Mouse (Mus musculus) CH12F3 (cell line): Measurements from ENCODE around the gene Tfap4.
"Not testable (repeated sequence)": the region's sequence is repeated elsewhere in the genome, so short reads cannot be mapped to it uniquely, and the experiment has no call there.

ENCODE experiments used
- in situ Hi-C: fragments of 300-500 bp; cut with MboI; formaldehyde crosslinking; loops from 2 replicates; pipeline ENCODE4 v1.14.3; 2020; ENCODE audit warnings: low sequenced_read_pairs

Tfap4 gene

DNA sequence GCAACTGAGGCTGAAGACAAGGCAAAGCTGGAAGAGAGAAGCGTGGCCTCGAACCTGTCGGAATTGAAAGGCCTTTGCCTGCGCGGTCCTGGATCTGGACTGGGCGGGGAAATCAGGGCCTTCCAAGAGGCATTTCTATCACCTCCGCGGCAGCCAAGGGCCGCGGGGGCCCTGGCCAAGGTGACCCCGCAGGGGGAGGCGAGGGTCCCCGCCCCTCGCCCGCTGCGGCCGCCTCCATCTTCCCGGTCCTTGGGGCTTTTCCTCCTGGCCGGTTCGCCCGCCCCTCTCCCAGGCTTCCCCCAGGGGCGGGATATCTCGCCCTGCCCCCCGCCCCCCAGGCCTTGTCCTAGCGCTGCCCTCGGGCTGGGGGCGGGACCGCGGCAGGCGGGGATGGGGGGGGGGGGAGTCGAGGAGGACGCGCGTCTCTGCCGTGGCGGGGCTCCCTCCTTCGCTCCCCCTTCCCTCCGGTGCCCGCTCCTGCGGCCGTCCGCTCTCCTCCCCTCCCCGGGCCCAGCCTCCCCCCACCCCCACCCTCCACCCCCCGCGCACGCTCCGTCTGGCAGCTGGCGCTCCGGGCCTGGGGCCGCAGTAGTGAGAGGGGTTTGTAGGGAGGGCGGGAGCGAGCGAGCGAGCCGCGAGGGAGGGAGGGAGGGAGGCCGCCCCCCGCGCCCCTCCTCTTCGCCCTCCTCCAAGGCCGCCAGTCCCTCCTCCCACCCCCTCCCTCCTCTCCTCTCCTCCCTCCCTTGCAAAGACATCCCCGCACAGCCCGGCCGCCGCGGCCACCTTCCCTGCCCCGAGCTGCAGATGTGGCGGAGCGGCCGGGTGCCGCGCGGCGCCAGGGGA is 34.5 kb upstream of the Tfap4 start, which contains the start of gene Glis2:
Glis2 (plus strand) TSS at position 743 of the 843 bp plus-strand sequence.
- in situ Hi-C loops = no loop called here

DNA sequence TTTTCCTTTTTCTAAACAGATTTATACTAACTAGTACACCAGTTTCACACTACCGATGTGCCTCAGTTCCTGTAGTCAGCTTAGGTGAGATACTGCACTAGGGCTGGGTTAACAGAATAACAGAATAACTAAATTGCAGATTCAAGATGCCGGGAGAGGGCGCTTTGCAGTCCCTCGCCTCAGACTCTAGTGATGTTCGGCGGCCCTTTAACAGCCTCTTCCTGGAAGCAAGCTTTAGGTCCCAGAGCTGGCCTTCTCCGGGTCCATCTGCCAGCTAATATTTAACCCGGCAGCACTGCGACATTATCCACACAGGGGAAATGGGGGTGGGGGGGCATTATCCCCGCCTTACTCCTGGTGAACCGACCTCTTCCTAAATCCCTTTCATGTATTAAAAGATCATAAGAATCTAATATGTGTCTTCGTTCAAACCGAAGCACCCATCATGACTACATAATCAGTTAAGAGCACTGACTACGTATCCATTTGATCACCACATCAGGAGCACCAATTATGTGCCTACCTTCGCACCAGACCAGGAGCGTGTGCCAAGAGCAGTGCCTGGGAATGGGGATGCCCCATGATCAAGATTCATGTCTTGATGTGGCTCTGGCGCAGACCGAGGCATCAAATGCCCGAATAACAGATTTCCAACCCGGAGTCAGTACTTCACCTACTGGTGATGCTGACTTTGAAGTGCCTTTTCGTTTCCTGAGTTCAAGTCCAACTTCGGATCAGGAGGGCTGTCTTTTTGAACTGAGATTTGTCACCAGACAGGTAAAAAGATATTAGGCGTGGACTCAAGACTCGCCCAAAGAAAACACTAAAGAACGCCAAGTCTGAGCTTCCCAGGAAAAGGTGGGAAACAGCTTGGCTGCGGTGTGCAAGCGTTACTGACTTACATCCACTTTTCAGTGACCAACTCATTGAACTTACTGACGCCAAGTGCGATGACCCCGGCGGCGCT is 33.5 kb upstream of the Tfap4 start:
- in situ Hi-C loops = no loop called here

DNA sequence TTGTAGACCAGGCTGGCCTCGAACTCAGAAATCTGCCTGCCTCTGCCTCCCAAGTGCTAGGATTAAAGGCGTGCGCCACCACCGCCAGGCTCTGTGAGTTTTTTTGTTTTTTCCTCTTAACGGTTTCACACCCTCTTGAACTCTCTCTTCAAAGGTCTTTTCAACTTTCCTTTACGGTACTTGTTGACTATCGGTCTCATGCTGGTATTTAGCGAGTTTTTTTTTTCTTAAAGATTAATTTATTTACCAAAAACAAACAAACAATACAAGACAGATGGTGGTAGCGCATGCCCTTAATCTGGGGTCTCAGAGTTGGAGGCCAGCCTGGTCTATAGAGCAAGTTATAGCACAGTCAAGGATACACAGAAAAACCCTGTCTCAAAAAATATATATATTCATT is 30.6 kb upstream of the Tfap4 start:
- in situ Hi-C loops = no loop called here

DNA sequence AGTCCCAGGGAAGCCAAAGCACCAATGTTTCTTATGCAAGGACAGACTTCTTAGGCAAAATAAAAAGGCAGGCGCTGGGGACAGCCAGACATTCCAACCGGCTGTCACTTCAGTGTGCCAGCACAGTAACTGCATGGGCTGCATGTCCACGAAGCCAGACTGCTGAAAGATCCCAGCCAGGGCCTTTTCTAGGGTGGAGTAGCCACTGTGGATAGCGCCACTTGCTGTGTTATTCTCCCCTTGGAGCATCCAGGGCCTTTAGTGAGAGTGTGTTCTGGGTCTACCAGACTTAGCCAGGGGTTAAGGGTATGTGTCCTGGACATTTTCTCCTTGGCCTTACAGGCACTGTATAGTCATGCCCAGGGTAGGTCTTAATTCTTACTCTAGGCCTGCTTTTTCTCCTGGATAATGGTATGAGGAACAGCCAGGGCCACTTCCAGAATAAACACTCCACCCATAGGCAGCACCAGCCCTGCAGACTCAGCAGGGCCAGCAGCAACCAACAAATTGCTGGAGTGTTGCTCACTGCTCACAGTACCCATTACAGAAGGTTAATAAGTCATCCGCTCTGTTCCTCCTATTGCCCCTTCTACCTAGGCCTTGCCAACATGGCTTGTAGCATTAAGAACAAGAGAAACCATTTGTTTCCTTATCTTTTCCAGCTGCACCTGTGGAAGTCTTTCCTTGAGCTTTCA is 28.0 kb upstream of the Tfap4 start:
- in situ Hi-C loops = no loop called here

DNA sequence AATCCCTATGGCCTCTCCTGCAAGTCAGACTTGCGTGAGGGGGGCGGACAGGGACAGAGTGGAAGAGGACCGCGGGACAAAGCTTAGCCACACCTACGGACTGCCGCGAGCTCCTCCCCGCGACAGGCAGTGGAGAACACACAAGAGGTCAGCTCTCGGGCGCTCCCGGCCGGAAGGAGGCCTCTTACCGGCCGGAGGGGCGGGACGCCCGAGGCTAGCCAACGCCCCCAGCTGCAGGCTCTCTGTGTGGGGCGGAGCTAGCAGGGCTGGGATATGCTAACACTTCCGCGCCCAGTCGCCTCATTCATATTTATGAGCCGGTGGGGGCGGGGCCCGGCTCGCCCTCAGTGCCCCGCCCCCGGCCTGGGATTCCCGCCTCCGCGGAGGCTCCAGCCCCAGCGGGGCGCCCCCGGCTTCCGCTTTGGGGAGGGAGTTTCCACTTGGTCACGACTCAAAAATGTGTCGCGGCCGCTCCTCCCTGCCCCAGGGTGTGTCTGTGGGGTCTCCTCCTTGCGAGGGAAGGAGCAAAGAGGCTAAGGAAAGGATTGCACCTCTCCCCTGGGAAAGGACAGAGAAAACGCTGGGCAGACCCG is 27.0 kb upstream of the Tfap4 start:
- in situ Hi-C loops = no loop called here

DNA sequence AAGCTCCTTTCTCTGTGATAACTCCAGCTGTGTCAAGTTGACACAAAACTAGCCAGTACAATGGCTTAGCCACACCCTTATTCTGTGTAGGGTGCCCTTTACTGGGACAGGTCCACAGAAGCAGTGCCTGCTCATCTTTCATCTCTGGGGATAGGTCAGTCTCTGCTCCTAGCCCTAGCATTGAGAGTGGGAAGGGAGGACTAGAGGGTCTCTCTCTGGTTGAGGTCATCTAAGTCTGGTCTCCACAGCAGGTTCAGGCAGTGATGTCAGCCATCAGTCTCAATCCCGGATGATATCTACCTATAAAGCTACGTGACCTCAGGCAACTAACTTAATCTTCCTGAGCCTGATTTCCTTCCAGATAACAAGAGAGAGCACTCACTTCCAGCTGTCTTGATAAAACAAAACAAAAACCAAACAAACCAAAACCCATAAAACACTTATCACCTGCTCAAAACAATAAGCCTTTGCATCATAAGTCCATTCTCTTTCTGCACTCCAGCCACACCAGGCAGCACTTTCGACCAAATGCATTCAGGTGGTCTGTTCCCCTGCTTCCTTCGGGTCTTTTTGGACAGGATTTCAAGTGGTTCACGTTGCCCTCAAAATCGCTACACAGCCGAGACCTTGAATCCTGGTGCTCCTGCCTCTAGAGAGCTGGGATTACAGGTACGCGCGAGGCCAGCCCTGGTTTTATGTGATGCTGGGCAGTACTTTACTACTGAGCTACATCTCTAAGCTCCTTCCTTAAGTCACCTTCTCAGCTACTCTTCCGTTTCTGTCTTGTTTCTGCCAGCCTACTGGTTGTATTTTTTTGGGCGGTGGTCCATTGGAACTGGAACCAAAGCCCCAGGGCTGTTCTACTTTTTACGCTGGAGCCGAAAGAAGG is 26.2 kb upstream of the Tfap4 start:
- in situ Hi-C loops = no loop called here

DNA sequence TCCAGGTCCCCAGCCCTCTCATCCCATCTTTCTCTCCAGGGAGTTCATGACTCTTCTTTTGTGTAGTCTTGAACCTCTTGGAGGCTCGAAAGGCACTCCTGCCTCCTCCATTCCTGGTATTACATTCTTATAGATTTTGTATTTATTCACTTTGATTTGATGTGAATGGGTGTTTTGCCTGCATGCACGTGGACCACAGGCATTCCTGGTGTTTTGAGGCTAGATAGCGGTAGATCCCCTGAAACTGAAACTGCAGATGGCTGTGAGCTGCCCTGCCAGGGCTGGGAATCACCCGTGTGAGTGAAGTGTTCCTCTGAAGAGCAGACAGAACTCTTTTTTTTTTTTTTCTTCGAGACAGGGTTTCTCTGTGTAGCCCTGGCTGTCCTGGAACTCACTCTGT is 24.8 kb upstream of the Tfap4 start:
- in situ Hi-C loops = no loop called here

DNA sequence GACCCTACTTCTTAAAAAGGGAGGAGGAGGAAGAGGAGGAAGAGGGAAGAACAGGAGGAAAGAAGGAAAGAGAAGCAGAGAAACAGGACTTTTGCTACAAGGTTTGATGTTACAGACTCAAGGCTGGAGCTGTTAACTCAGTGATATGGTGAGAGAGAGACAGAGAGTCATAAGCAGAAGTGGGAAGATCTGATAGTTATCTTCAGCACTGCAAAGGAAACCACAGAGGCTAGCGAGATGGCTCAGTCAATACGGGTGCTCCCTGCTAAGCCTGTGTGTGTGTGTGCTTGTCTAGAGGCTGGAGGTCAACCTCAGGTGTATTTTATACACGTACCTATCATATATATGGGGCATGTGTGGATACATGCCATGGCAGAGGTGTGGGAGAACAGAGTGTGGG is 24.2 kb upstream of the Tfap4 start:
- in situ Hi-C loops = no loop called here

DNA sequence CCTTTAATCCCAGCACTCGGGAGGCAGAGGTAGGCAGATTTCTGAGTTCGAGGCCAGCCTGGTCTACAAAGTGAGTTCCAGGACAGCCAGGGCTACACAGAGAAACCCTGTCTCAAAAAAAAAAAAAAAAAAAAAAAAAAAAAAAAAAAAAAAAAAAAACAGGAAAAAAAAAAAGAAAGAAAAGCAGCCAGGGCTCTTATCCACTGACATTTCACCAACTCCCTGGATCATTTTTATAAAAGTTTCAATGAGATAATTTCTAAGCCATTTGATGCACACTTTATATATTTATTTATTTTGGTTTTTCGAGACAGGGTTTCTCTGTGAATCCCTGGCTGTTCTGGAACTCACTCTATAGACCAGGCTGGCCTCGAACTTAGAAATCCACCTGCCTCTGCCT is 21.5 kb upstream of the Tfap4 start:
- in situ Hi-C loops = not testable (repeated sequence)

DNA sequence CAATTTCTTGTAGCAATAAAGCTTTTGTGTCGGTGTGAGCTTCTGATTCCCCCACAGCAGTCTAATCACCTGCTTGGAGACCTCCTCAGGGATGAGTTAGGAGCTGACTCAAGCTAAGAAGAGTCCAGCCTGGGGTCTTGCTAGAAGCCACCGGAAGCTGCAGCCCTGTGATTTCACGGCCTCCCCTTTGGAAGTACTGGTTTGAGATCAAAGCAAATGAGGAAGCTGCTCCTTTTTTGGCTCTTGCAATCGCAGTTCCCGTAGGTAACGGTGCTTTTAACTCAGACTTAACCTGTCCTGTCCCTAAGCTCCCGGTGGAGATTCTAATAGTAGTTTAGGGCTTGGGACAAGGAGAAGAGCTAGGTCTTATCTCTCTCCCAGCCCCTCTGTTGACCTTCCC is 19.0 kb upstream of the Tfap4 start:
- in situ Hi-C loops = no loop called here

DNA sequence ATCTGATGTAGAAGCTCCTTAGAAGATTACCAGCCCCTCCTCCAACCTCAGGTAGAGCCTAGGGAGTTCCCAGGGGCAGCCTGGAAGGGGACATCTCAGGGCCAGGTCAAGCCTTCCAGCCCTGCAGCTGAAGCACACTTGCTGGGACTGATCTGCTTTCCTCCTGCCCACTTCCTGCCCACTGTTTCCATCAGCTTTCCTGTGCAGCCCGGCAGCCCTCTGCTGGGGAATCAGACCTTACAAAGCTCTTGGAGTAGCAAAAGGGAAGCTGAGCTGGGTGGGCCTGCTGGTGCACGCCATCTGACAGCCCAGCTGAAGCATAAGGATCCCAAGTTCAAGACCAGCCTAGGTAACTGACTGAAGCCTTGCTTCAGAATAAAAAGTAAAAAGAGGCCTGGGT is 17.2 kb upstream of the Tfap4 start:
- in situ Hi-C loops = no loop called here

DNA sequence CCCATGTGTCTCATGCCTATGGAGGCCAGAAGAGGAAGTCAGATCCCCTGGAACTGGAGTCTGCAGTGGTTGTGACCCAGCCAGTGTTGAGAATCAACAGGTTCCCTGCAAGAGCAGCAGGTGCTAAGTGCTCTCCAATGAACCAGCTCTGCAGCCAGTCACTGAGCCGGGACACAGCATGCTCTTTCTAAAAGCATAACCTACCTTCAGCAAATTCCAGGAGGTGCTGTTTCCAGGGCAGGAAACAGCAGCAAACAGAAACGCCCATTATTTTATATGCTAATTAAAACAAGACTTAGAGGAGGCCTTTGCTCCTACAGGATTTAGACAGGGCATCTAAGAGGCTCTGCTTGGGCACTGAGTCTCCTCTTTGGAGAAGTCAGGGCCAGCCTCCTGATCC is 16.4 kb upstream of the Tfap4 start:
- in situ Hi-C loops = no loop called here

DNA sequence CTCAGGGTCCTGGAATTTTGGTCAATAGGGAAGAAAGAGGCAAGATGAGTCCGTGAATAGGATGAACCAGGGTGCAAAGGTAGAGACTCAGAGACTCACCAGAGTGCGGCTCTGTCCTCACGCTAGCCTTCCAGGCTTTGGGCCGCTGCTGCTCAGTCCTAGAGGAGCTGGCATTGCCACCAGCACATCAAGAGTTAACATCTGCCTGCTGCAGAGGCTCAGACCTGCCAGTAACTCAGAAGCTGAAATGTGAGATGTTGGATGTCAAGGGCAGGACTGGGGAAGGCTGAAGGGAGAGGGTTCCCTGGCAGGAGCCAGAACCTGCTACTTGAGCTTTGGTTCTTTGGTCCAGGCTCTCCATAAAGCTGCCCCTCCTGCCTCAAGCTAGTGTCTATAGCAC is 11.1 kb upstream of the Tfap4 start:
- in situ Hi-C loops = no loop called here

DNA sequence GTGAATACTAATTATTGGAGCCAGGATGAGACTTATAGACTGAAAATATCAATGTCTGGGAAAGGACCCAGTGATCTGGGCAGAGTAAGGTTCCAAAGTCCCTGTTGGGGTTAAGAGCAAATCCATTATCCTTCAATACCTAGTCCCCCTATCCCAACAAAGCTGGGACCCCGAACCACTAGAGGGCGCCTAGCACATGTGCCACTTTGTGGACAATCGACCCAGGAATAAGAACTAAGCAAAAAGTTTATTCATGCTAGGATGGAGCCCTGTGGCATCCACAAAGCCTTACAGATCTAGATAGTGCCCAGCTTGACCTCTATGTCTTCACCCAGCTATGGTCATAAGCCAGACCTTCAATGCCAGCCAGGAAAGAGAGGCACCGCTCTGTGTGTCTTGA is 8.3 kb upstream of the Tfap4 start:
- in situ Hi-C loops = loop anchor here (5.0 kb wide), 1 partner anchor 44 kb away; no protein-coding TSS in a partner anchor

DNA sequence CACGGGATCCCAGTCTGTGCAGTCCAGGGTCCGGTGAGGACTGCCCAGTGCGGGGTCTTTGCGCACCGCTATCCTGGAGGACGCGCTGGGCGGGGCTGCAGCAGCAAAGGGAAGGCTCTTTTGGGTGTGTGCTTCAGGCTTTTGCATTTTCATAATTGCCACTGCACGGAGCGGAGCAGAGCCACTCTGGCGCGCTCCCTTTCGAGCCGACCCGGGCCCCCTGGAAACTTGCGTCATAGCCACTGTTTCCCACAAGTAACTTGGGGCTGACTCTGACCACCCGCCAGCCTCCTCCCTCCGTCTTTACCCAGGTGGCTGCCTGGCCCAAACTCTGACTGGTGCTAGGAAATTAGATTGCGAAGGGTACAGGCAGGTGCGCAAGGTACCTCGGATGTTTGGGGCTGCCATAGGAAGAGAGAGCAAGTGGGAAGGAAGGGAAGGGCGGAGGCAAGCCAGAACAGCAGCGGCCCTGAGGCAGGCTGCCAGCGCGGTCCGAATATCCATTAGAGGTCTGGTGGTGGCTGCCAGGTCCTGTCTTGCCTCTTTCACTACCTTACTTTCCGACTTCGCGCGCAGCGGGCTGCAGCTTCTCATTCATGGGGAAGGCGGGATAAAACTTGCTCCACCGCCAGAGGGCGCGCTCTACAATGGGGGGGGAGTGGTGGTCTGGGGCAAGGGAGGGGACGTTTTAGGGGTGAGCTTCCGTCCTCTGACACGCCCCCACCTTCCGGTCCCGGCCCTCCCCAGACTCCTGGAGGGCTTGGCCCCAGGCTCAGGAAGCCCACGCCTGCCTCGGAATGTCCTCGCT is 695 bp upstream of the Tfap4 start:
- in situ Hi-C loops = no loop called here

DNA sequence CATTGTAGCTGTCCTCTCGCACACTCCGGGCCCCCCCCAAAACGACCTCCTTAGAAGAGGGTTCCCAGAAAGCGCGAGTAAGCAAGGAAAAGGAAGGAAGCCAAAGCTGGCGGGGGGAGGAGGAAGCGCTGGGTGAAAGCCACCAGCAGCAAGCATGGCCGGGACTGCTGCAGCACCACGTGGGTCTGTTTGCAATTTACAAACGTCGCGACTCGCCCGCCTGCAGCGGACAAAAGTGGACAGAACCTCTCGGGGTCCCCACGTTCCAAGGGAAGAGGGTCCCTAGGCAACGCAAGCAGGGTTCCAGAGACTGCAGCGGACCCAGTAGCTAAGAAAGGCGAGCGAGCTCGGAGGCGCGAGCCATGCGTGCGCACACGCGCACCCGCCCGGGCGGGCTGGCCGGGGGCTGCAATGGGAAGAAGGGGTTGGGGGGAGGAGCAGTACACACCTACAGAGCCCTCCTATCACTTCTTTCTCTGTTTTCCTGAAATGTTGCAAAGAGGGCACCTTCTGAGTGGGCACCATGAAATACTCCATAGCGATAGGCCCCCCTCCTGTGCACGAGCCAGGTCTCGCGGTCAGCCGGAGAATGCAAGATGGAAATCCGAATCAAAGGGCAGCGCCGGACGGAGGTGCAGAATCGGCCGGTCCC is 548 bp downstream of the Tfap4 start:
- in situ Hi-C loops = no loop called here

DNA sequence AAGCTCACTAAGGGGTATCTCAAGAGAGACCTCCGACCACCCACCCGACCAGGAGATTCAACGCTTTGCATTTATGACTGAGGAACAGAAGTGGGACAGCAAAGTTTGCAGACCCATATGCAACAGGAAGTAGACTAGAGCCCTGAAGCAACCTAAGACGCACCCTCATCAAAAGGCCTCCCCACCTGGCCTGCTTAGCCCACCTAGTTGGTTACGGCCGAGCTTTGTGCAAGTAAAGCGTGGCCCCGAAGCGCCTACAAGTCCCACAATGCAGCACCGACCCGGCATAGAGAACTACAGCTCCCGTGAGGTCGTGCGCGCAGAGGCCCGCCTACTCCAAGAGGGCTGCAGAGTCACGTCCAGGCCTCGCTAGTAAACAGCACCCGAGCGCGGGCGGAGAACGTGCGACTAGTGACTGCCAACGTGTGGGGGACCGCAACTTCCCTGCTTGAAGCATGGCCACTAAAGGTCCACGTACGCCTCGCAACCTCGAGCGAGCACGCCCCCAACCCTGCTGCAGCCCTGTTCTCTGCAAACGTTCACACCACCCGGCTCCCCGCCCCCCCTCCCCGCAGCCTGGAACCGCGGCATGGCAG is 1.2 kb downstream of the Tfap4 start:
- in situ Hi-C loops = no loop called here

DNA sequence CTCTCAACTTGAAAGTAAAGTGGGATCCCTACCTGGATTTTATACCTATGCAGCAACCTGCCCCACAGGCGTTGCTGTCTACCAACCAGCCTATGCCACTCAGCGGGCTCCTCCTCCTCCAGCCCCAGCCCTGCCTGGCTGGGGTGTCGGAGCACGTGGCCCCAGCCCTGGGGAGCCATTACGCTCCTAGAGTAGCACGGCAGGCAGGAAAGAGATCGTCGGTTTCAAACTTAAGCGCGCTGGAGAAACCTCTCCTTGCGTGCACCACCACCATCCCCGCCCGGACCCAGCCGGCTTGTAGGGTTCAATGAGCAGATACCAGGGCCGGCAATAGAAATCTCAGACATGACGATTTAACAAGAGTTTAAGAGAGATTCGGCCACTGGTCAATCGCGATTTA is 1.7 kb downstream of the Tfap4 start:
- in situ Hi-C loops = no loop called here
